Mouse (Mus musculus) gastrocnemius, adult 18-20 months (tissue): ENCODE measurements around the gene Tldc1. TPM values are rescaled to one million over a fixed set of nuclear protein-coding genes. Genes with fewer than 3 reads are reported as not detected.
A peak's percentile ranks its signal among the peaks of the same experiment; 100 is the strongest.

Source experiments
- DNase-seq: peaks from one replicate; pipeline ENCODE4 v3.0.0; 2021; ENCODE audit warnings: low spot score
- total RNA-seq, 2 experiments: library from RNA; stranded (reverse); gene quantifications; 2 replicates each; pipeline ENCODE4 v1.2.3; 2021

Tldc1 gene
- total RNA-seq, 2 experiments from 2014 or later: 3.4 TPM

DNA sequence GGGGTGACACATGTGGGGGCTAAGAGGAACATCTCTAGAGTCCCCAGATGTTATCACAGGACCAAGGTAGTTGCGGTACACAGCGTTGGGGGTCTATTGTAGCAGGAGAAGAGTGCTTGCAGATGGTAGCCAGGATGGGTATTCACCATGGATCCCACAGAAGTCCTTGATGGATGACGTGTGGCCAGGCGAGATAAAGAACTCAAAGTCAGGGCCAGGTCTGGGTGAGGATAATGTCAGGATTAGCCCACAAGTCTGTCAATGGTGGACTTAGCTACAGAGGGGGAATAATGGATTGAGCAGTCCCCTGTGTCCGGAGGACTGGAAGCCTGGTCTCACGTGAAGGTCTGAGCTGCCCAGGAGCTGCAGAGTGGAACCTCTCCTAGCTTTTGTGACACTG, 53.6 kb downstream of the Tldc1 start:
- DNase-seq: no peak

DNA sequence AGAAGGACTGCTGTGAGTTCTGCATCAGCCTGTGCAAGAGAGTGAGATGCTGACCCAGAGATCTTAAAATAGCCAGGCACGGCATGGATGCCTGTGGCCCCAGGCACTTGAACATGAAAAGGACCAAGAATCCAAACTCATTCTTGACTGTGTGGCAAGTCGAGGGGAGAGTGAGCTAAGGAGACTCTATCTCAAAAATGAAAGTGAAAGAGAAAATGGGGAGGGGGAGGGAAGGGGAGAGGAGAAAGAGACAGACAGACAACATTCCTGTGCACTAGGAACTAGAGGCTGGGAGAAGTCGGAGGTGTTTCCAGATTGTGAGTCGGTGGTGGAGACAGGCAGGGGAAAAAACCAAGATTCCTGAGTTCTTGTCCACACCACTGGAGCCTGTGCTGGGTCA, 54.5 kb downstream of the Tldc1 start:
- DNase-seq: no peak

DNA sequence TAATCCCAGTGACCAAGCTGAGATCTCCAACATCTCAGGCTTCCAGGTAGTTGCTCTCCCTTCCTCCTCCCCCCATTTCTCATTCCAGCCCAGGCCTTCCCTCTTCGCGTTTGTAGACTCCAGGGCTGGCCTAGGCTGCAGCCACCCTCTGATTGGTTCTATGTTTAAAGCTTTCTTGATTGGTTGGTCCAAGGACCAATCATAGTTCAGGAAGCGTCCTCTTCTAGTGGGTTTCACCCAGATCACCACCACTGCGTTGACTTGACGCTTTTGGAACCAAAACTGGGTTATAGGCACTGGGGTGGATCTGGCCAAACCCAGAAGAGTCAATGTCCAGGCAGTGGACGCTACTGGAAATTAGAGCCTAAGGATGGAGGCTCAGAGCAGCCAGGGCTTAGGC, 55.9 kb downstream of the Tldc1 start:
- no peak for DNase-seq

DNA sequence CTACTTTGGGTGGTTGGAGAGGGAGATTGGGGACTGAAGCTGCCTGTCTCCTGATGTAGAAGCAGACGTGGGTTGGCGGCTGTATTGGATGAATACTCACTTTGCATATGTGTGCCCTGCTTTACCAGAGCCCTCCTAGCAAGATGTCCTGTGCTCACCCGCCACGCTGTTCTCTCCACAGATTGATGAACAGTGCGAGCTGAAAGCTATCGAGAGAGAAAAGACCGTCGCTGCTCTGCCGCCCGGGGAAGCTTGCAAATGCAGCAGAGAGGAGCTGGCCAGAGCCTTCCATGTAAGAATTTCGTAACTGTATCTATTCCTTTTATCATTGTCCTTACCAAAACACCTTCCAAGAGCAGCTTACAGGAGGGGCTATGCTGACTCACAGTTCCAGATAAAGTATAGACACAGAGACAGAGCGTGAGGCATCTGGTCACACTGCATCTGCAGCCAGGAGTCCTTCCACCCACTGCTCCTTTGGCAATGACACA, 59.2 kb downstream of the Tldc1 start:
- DNase-seq: no peak

DNA sequence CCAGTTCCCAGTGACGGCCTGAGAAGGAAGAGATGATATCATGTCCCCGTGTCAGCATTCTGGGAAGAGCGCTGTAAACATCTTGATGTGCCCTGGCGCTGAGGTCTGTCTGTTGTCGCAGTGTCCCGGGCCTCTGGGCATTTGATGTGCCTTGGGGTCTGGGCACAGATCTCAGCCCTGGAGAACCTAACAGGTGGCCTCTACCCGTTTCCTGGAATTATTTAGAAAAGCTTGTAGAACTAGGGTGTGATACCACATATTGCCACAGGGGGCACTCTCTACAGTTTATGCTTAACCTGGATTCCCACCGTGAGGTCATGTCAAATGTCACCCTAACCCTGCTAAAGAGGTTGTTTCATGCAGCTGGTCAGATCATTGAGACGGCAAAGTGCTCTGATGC, 60.5 kb downstream of the Tldc1 start:
- DNase-seq: no peak

DNA sequence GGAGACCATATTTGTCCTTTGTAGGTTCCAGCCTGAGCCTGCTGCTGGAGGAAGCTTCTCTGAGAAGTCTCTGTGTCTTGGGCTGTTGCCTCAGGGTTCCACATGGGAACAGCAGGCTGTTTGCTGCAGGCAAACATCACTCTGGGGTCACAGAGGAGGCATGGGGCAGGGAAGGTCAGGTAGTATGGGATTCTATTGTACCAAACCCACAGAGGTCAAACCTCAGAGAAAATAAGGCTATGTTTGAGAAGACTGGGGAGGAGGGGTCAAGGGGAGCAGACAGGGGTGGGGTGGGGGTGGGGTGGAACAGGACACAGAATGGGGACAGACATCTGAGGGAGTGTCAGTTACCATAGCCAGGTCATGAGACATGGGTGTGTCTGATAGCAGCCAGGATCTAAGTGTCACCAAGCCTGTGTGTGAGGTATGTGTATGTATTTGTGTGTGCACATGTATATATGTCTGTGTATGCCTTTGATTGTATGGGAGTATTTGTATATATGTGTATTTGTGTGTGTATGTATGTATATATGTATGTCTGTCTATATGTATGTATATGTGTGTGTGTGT, 61.4 kb downstream of the Tldc1 start:
- no peak for DNase-seq

DNA sequence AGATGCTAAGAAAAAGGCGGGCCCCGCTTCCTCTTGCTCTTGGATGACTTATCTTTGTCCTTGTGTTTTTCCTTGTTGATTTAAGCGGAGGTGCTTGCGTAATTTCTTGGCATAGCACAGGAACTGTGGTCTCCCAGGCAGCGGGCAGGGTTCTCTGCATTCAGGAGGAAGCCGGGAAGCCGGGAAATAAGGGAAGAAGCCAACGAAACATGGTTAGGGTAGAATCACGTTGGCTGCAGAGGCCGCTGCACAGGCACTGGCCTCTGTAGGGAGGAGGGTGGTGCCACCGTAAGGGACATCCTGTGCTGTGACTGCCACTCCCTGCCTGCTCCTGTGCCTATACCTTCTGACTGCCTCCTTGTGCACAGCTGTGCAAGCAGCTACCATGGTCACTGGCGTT, 63.0 kb downstream of the Tldc1 start:
- peak; percentile 29 for DNase-seq

DNA sequence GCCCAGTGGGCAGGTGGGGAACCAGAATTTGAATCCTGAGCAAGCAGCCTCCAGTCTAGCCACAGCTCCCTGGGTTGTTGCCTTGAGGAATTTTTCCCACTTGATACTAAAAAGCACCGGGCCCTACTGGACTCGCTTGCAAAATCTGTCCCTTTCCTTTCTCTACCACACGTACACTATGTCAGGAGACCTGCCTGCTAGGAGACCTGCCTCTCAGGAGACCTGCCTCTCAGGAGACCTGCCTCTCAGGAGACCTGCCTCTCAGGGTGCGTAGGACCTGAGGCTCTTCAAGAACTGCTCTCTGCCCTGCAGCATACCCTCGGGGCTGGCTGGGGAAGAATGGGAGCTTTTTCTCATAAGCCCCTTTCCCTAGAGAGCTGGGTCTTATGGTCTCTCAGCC, 64.8 kb downstream of the Tldc1 start:
- no peak for DNase-seq

DNA sequence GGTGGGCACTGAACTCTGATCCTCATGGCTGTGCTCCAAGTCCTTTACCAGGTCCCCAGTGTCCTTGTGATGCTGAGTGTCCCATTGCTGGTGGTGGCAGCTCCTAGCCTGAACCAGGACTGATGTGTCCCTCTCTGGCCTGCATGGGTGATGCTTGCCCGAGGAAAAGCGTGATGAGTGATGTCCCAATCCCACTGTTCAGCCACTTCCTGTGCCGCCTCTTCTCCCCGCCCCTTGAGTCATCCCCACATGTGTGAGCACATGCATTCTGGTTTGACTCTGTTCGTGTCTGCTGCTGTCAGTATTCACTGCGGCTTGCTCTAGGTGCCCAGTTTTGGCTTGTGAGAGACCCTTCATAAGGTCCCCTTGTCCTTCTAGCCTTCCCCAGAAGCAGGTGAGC, 66.0 kb downstream of the Tldc1 start:
- peak; percentile 30 for DNase-seq

Other genes with a start within 250 kb of the Tldc1 start
- gene Mbtps1, start 219.7 kb downstream of the Tldc1 start, total RNA-seq: 10 to 100 TPM; 20.2 to 21.1 TPM
- 10 to 100 TPM; 13.4 to 16.3 TPM for gene Hsdl1, start 203.2 kb downstream of the Tldc1 start, total RNA-seq
- gene Dnaaf1, start 203.2 kb downstream of the Tldc1 start, total RNA-seq: not detected
- gene Taf1c, start 173.2 kb downstream of the Tldc1 start, total RNA-seq: 1 to 10 TPM; 4.8 to 5.5 TPM
- gene Adad2, start 165.7 kb downstream of the Tldc1 start, total RNA-seq: under 1 TPM in 1 of 2 experiments, not detected in 1; 0.14 TPM
- gene Kcng4, start 142.7 kb downstream of the Tldc1 start, total RNA-seq: 10 to 100 TPM; 11.4 to 11.8 TPM
- 10 to 100 TPM; 60.2 to 82.9 TPM for gene Wfdc1, start 112.1 kb downstream of the Tldc1 start, total RNA-seq
- gene Atp2c2, start 78.4 kb downstream of the Tldc1 start, total RNA-seq: under 1 TPM in 1 of 2 experiments, not detected in 1; 0.14 TPM
- 1 to 10 TPM; 4.7 to 6.0 TPM for gene Cotl1, start 62.1 kb upstream of the Tldc1 start, total RNA-seq
- gene Klhl36, start 83.8 kb upstream of the Tldc1 start, total RNA-seq: 1 to 10 TPM; 1.2 to 1.3 TPM
- gene Usp10, start 131.9 kb upstream of the Tldc1 start, total RNA-seq: 10 to 100 TPM; 62.1 to 62.7 TPM
- 10 to 100 TPM; 10.5 to 12.3 TPM for gene Gm20388, start 132.4 kb upstream of the Tldc1 start, total RNA-seq
- 10 to 100 TPM; 11.2 to 13.1 TPM for gene Crispld2, start 214.0 kb upstream of the Tldc1 start, total RNA-seq